Mouse (Mus musculus) embryonic facial prominence, embryonic 13.5 days (tissue): Measurements from ENCODE around the gene Cela2a. TPM values are rescaled to one million over a fixed set of nuclear protein-coding genes. Genes with fewer than 3 reads are reported as not detected.
A peak's percentile ranks its signal among the peaks of the same experiment; 100 is the strongest.

ENCODE experiments used
- ATAC-seq: fragments of 200-750 bp; cut with Nextera tagmentation; 2 replicates; pipeline ENCODE4 v1.8.0; 2017; ENCODE audit warnings: low read depth; ENCODE audit not compliant: insufficient number of reproducible peaks, insufficient read depth, low FRiP score, low TSS enrichment
- H3K27ac ChIP-seq: fragments of 300-500 bp; sonication (generic); 2 replicates; pipeline ENCODE4 v1.5.1; 2015; ENCODE audit warnings: moderate library complexity, mild to moderate bottlenecking, inconsistent platforms
- H3K27me3 ChIP-seq: fragments of 300-500 bp; sonication (generic); 2 replicates; pipeline ENCODE4 v1.6.1; 2015; ENCODE audit warnings: mild to moderate bottlenecking, inconsistent platforms
- H3K36me3 ChIP-seq: fragments of 300-500 bp; sonication (generic); 2 replicates; pipeline ENCODE4 v1.6.1; 2015; ENCODE audit warnings: mild to moderate bottlenecking, inconsistent platforms
- H3K4me1 ChIP-seq: fragments of 300-500 bp; sonication (generic); 2 replicates; pipeline ENCODE4 v1.6.1; 2015; ENCODE audit warnings: inconsistent platforms
- H3K4me2 ChIP-seq: fragments of 300-500 bp; sonication (generic); 2 replicates; pipeline ENCODE4 v1.6.1; 2015; ENCODE audit warnings: moderate library complexity, mild to moderate bottlenecking, inconsistent platforms
- H3K4me3 ChIP-seq: fragments of 300-500 bp; sonication (generic); 2 replicates; pipeline ENCODE4 v1.5.1; 2015; ENCODE audit warnings: mild to moderate bottlenecking, inconsistent platforms
- H3K9ac ChIP-seq: fragments of 300-500 bp; sonication (generic); 2 replicates; pipeline ENCODE4 v1.6.1; 2015; ENCODE audit warnings: mild to moderate bottlenecking, inconsistent platforms
- H3K9me3 ChIP-seq: fragments of 300-500 bp; sonication (generic); 2 replicates; pipeline ENCODE4 v1.6.1; 2016; ENCODE audit warnings: inconsistent platforms
- WGBS: fragments of 180-500 bp; shearing (Covaris S2); methylation state at CpG from one replicate; pipeline ENCODE4 v1.1.7; 2015; ENCODE audit warnings: mixed read lengths; 5-methylcytosine and 5-hydroxymethylcytosine counted together
- polyA plus RNA-seq: library from polyadenylated mRNA; unstranded; fragments of >200 nt; fragmentation: Nextera tagmentation; extraction: Ambion mirVana; gene quantifications from 2 replicates; pipeline ENCODE4 v1.2.1, GENCODE M21; 2015

Cela2a gene
- polyA plus RNA-seq, 1 experiment from 2014 or later, result not detected

- peak; percentile 29; the same call in 1 of the 2 replicates for ATAC-seq
- Histone ChIP-seq H3K27me3 (no peaks in the 10 kb centered on the region), H3K36me3 (peaks cover 31% of the 10 kb centered on the region), H3K9me3 (no peaks in the 10 kb centered on the region), H3K4me1 (0 out of 2 replicates have a peak, but pooled peaks cover 2% of the 10 kb centered on the region), H3K27ac (no peak overlapping the region), H3K4me3 (no peak overlapping the region), H3K9ac (no peak overlapping the region), H3K4me2 (no peak overlapping the region)
- 20% methylated on average over 10 of the region's 10 CpGs for WGBS
Observed at GRCm38 (mm10) chr4:141857422-141857930, 31.5 kb upstream of the Cela2a start.

- Histone ChIP-seq H3K36me3 (no peaks in the 10 kb centered on the region), H3K27me3 (no peaks in the 10 kb centered on the region), H3K9ac (no peak overlapping the region), H3K4me2 (no peak overlapping the region), H3K27ac (no peak overlapping the region), H3K9me3 (no peaks in the 10 kb centered on the region), H3K4me1 (0 out of 2 replicates have a peak, but pooled peaks cover 2% of the 10 kb centered on the region), H3K4me3 (no peak overlapping the region)
- ATAC-seq, result no peak
- WGBS, result 78% methylated on average over 9 of the region's 9 CpGs
Observed at GRCm38 (mm10) chr4:141853437-141853836, 27.5 kb upstream of the Cela2a start.

- H3K4me3 ChIP-seq, result no peak within 1 kb of the TSS
- no peak within 1 kb of the TSS for H3K27ac ChIP-seq
- H3K27me3 ChIP-seq, result no peaks in the 10 kb centered on the region
- no peak within 1 kb of the TSS for H3K4me2 ChIP-seq
- no peaks in the 10 kb centered on the region for H3K4me1 ChIP-seq
- H3K9me3 ChIP-seq, result no peaks in the 10 kb centered on the region
- H3K9ac ChIP-seq, result no peak within 1 kb of the TSS
- no peak for ATAC-seq
- WGBS, result 83% methylated on average over 6 of the region's 6 CpGs
- no peaks in the 10 kb centered on the region for H3K36me3 ChIP-seq
Observed at GRCm38 (mm10) chr4:141845999-141846398, 20.0 kb upstream of the Cela2a start, which contains the start of gene Ctrc. Ctrc (minus strand) TSS chr4:141846359.

GRCm38 (mm10) chr4:141834536-141835095, 8.7 kb upstream of the Cela2a start:
- Histone ChIP-seq H3K9me3 (no peaks in the 10 kb centered on the region), H3K36me3 (no peaks in the 10 kb centered on the region), H3K27ac (no peak overlapping the region), H3K9ac (no peak overlapping the region), H3K4me1 (peaks cover 7% of the 10 kb centered on the region; the same call in 1 of the 2 replicates), H3K27me3 (no peaks in the 10 kb centered on the region), H3K4me3 (no peak overlapping the region), H3K4me2 (no peak overlapping the region)
- WGBS, result 70% methylated on average over 5 of the region's 5 CpGs
- no peak for ATAC-seq

- 59% methylated on average over 1 of the region's 1 CpGs for WGBS
- H3K4me1 ChIP-seq, result peaks cover 7% of the 10 kb centered on the region; the same call in 1 of the 2 replicates
- no peak for ATAC-seq
Observed at GRCm38 (mm10) chr4:141833911-141834310, 8.0 kb upstream of the Cela2a start.

GRCm38 (mm10) chr4:141831361-141831760, 5.4 kb upstream of the Cela2a start:
- WGBS, result 76% methylated on average over 7 of the region's 7 CpGs
- H3K36me3 ChIP-seq, result no peaks in the 10 kb centered on the region
- no peak overlapping the region for H3K9ac ChIP-seq
- H3K9me3 ChIP-seq, result no peaks in the 10 kb centered on the region
- no peak overlapping the region for H3K4me2 ChIP-seq
- no peak for ATAC-seq
- H3K4me1 ChIP-seq, result peaks cover 7% of the 10 kb centered on the region; the same call in 1 of the 2 replicates
- no peak overlapping the region for H3K4me3 ChIP-seq
- no peak overlapping the region for H3K27ac ChIP-seq
- H3K27me3 ChIP-seq, result no peaks in the 10 kb centered on the region

More at GRCm38 (mm10) chr4:141833911-141834310, 8.0 kb upstream of the Cela2a start:
- Histone ChIP-seq H3K9me3 (no peaks in the 10 kb centered on the region), H3K4me3 (no peak overlapping the region), H3K27ac (no peak overlapping the region), H3K9ac (no peak overlapping the region), H3K4me2 (no peak overlapping the region), H3K36me3 (no peaks in the 10 kb centered on the region), H3K27me3 (no peaks in the 10 kb centered on the region)

- 0 out of 2 replicates have a peak overlapping the region, but pooled peaks have one; percentile 22 for H3K27ac ChIP-seq
- no peaks in the 10 kb centered on the region for H3K36me3 ChIP-seq
- H3K9me3 ChIP-seq, result no peaks in the 10 kb centered on the region
- no peak overlapping the region for H3K4me2 ChIP-seq
- H3K27me3 ChIP-seq, result no peaks in the 10 kb centered on the region
- no peak overlapping the region for H3K4me3 ChIP-seq
- WGBS, result 44% methylated on average over 11 of the region's 11 CpGs
- no peak overlapping the region for H3K9ac ChIP-seq
- ATAC-seq, result no peak
- peaks cover 7% of the 10 kb centered on the region; the same call in 1 of the 2 replicates for H3K4me1 ChIP-seq
Observed at GRCm38 (mm10) chr4:141830381-141830780, 4.4 kb upstream of the Cela2a start.

GRCm38 (mm10) chr4:141828177-141828576, 2.2 kb upstream of the Cela2a start:
- no peak overlapping the region for H3K9ac ChIP-seq
- H3K27me3 ChIP-seq, result no peaks in the 10 kb centered on the region
- no peak overlapping the region for H3K4me3 ChIP-seq
- H3K36me3 ChIP-seq, result no peaks in the 10 kb centered on the region
- peaks cover 7% of the 10 kb centered on the region; the same call in 1 of the 2 replicates for H3K4me1 ChIP-seq
- no peak overlapping the region for H3K27ac ChIP-seq
- H3K4me2 ChIP-seq, result no peak overlapping the region
- no peak for ATAC-seq
- WGBS, result 77% methylated on average over 4 of the region's 4 CpGs
- no peaks in the 10 kb centered on the region for H3K9me3 ChIP-seq

- no peaks in the 10 kb centered on the region for H3K36me3 ChIP-seq
Observed at GRCm38 (mm10) chr4:141827401-141827800, 1.4 kb upstream of the Cela2a start.

GRCm38 (mm10) chr4:141822979-141823378, 3.0 kb downstream of the Cela2a start:
- Histone ChIP-seq H3K9ac (no peak overlapping the region), H3K9me3 (no peaks in the 10 kb centered on the region), H3K36me3 (no peaks in the 10 kb centered on the region), H3K4me2 (no peak overlapping the region), H3K27ac (no peak overlapping the region), H3K4me1 (no peaks in the 10 kb centered on the region), H3K27me3 (no peaks in the 10 kb centered on the region), H3K4me3 (no peak overlapping the region)
- ATAC-seq, result no peak
- 65% methylated on average over 3 of the region's 3 CpGs for WGBS

More at GRCm38 (mm10) chr4:141827401-141827800, 1.4 kb upstream of the Cela2a start:
- WGBS, result 91% methylated on average over 2 of the region's 2 CpGs
- no peaks in the 10 kb centered on the region for H3K9me3 ChIP-seq
- H3K27me3 ChIP-seq, result no peaks in the 10 kb centered on the region
- H3K9ac ChIP-seq, result no peak overlapping the region
- no peak for ATAC-seq
- H3K27ac ChIP-seq, result no peak overlapping the region
- H3K4me3 ChIP-seq, result no peak overlapping the region
- no peak overlapping the region for H3K4me2 ChIP-seq
- peaks cover 7% of the 10 kb centered on the region; the same call in 1 of the 2 replicates for H3K4me1 ChIP-seq

GRCm38 (mm10) chr4:141822089-141822488, 3.9 kb downstream of the Cela2a start:
- no peak overlapping the region for H3K9ac ChIP-seq
- H3K27me3 ChIP-seq, result no peaks in the 10 kb centered on the region
- no peak overlapping the region for H3K27ac ChIP-seq
- no peak overlapping the region for H3K4me3 ChIP-seq
- 80% methylated on average over 10 of the region's 10 CpGs for WGBS
- no peak for ATAC-seq
- H3K9me3 ChIP-seq, result no peaks in the 10 kb centered on the region
- no peaks in the 10 kb centered on the region for H3K36me3 ChIP-seq
- H3K4me1 ChIP-seq, result peaks cover 2% of the 10 kb centered on the region; the same call in 1 of the 2 replicates
- no peak overlapping the region for H3K4me2 ChIP-seq

- Histone ChIP-seq H3K4me2 (no peak overlapping the region), H3K9ac (no peak overlapping the region), H3K27me3 (no peaks in the 10 kb centered on the region), H3K4me1 (peaks cover 7% of the 10 kb centered on the region; the same call in 1 of the 2 replicates), H3K36me3 (0 out of 2 replicates have a peak, but pooled peaks cover 1% of the 10 kb centered on the region), H3K4me3 (no peak overlapping the region), H3K9me3 (no peaks in the 10 kb centered on the region), H3K27ac (no peak overlapping the region)
- 75% methylated on average over 3 of the region's 3 CpGs for WGBS
- no peak for ATAC-seq
Observed at GRCm38 (mm10) chr4:141821178-141821577, 4.8 kb downstream of the Cela2a start.
